Mouse (Mus musculus) embryonic facial prominence, embryonic 12.5 days (tissue): ENCODE measurements around the gene Zfp109. TPM values are rescaled to one million over a fixed set of nuclear protein-coding genes. Genes with fewer than 3 reads are reported as not detected.
A peak's percentile ranks its signal among the peaks of the same experiment; 100 is the strongest.
"Not testable (repeated sequence)": the region's sequence is repeated elsewhere in the genome, so short reads cannot be mapped to it uniquely, and the experiment has no call there.

Experiments
- ATAC-seq: fragments of 200-750 bp; cut with Nextera tagmentation; 2 replicates; pipeline ENCODE4 v1.8.0; 2017; ENCODE audit not compliant: insufficient number of reproducible peaks, insufficient read depth, low FRiP score, low TSS enrichment
- H3K27ac ChIP-seq: fragments of 300-500 bp; sonication (generic); 2 replicates; pipeline ENCODE4 v1.5.1; 2016; ENCODE audit warnings: mild to moderate bottlenecking
- H3K27me3 ChIP-seq: fragments of 300-500 bp; sonication (generic); 2 replicates; pipeline ENCODE4 v1.6.1; 2016; ENCODE audit warnings: mild to moderate bottlenecking, moderate library complexity
- H3K36me3 ChIP-seq: fragments of 300-500 bp; sonication (generic); 2 replicates; pipeline ENCODE4 v1.6.1; 2016; ENCODE audit warnings: mild to moderate bottlenecking
- H3K4me1 ChIP-seq: fragments of 300-500 bp; sonication (generic); 2 replicates; pipeline ENCODE4 v1.6.1; 2016
- H3K4me2 ChIP-seq: fragments of 300-500 bp; sonication (generic); replicated peaks from 2 replicates; pipeline ENCODE4 v1.6.1; 2016; ENCODE audit warnings: mild to moderate bottlenecking, moderate library complexity
- H3K4me3 ChIP-seq: fragments of 300-500 bp; sonication (generic); 2 replicates; pipeline ENCODE4 v1.5.1; 2016; ENCODE audit warnings: mild to moderate bottlenecking
- H3K9ac ChIP-seq: fragments of 300-500 bp; sonication (generic); 2 replicates; pipeline ENCODE4 v1.6.1; 2016; ENCODE audit warnings: mild to moderate bottlenecking, moderate library complexity
- H3K9me3 ChIP-seq: fragments of 300-500 bp; sonication (generic); 2 replicates; pipeline ENCODE4 v1.6.1; 2016; ENCODE audit warnings: mild to moderate bottlenecking, moderate library complexity
- WGBS: fragments of 180-500 bp; shearing (Covaris S2); methylation state at CpG from one replicate; pipeline ENCODE4 v1.1.7; 2016; 5-methylcytosine and 5-hydroxymethylcytosine counted together
- polyA plus RNA-seq: library from polyadenylated mRNA; unstranded; fragments of >200 nt; fragmentation: Nextera tagmentation; extraction: Ambion mirVana; gene quantifications from 2 replicates; pipeline ENCODE4 v1.2.1, GENCODE M21; 2016

Gene Zfp109
- polyA plus RNA-seq, result 5.9 and 6.6 TPM in 2 replicates

- Histone ChIP-seq H3K9me3 (no peaks in the 10 kb centered on the region), H3K4me1 (no peaks in the 10 kb centered on the region), H3K27ac (no peak within 1 kb of the TSS), H3K4me3 (peak within 1 kb of the TSS; percentile 70), H3K4me2 (peak within 1 kb of the TSS; percentile 53), H3K36me3 (peaks cover 16% of the 10 kb centered on the region; the same call in 1 of the 2 replicates), H3K9ac (peak within 1 kb of the TSS; percentile 61), H3K27me3 (no peaks in the 10 kb centered on the region)
- ATAC-seq, result peak; percentile 80
- WGBS, result 4% methylated on average over 28 of the region's 28 CpGs
Observed at GRCm38 (mm10) chr7:24237040-24237791, at the start of gene Zfp109. Zfp109 (minus strand) TSS chr7:24237560.

GRCm38 (mm10) chr7:24286916-24287315 lies 49.6 kb upstream of the Zfp109 start:
- Histone ChIP-seq H3K27me3 (no peaks in the 10 kb centered on the region), H3K27ac (no peak overlapping the region), H3K36me3 (peaks cover 51% of the 10 kb centered on the region), H3K4me3 (no peak overlapping the region), H3K4me1 (no peaks in the 10 kb centered on the region), H3K4me2 (no peak overlapping the region), H3K9me3 (no peaks in the 10 kb centered on the region), H3K9ac (no peak overlapping the region)
- WGBS, result 78% methylated on average over 4 of the region's 4 CpGs
- ATAC-seq, result no peak

GRCm38 (mm10) chr7:24286090-24286489 lies 48.7 kb upstream of the Zfp109 start:
- 56% methylated on average over 4 of the region's 4 CpGs for WGBS
- Histone ChIP-seq H3K9ac (no peak overlapping the region), H3K27ac (no peak overlapping the region), H3K4me3 (no peak overlapping the region), H3K36me3 (peaks cover 43% of the 10 kb centered on the region), H3K4me1 (no peaks in the 10 kb centered on the region), H3K27me3 (no peaks in the 10 kb centered on the region), H3K9me3 (no peaks in the 10 kb centered on the region), H3K4me2 (no peak overlapping the region)
- ATAC-seq, result no peak

GRCm38 (mm10) chr7:24280858-24281145 lies 43.4 kb upstream of the Zfp109 start:
- no peaks in the 10 kb centered on the region for H3K27me3 ChIP-seq
- H3K27ac ChIP-seq, result no peak overlapping the region
- no peak overlapping the region for H3K9ac ChIP-seq
- peaks cover 5% of the 10 kb centered on the region; the same call in 1 of the 2 replicates for H3K36me3 ChIP-seq
- no peak for ATAC-seq
- WGBS, result 53% methylated on average over 4 of the region's 4 CpGs
- no peak overlapping the region for H3K4me3 ChIP-seq
- no peaks in the 10 kb centered on the region for H3K4me1 ChIP-seq
- H3K4me2 ChIP-seq, result no peak overlapping the region
- H3K9me3 ChIP-seq, result no peaks in the 10 kb centered on the region

- no peak overlapping the region for H3K4me3 ChIP-seq
- WGBS, result 53% methylated on average over 10 of the region's 10 CpGs
- H3K9ac ChIP-seq, result no peak overlapping the region
- no peak overlapping the region for H3K4me2 ChIP-seq
- H3K27me3 ChIP-seq, result no peaks in the 10 kb centered on the region
- no peaks in the 10 kb centered on the region for H3K9me3 ChIP-seq
- H3K36me3 ChIP-seq, result peaks cover 10% of the 10 kb centered on the region
- no peak for ATAC-seq
- no peaks in the 10 kb centered on the region for H3K4me1 ChIP-seq
- H3K27ac ChIP-seq, result no peak overlapping the region
Observed at GRCm38 (mm10) chr7:24280031-24280857, 42.9 kb upstream of the Zfp109 start.

- not testable (repeated sequence) for ATAC-seq, H3K27me3 ChIP-seq, H3K4me2 ChIP-seq, H3K9me3 ChIP-seq, H3K4me3 ChIP-seq, H3K4me1 ChIP-seq, H3K27ac ChIP-seq, H3K9ac ChIP-seq
- H3K36me3 ChIP-seq, result peaks cover 24% of the 10 kb centered on the region
- 86% methylated on average over 3 of the region's 3 CpGs for WGBS
Observed at GRCm38 (mm10) chr7:24278771-24279170, 41.4 kb upstream of the Zfp109 start.

- Histone ChIP-seq H3K36me3 (peaks cover 34% of the 10 kb centered on the region), H3K9ac (no peak overlapping the region), H3K27ac (no peak overlapping the region), H3K9me3 (no peaks in the 10 kb centered on the region), H3K4me3 (no peak overlapping the region), H3K27me3 (no peaks in the 10 kb centered on the region), H3K4me1 (peaks cover 4% of the 10 kb centered on the region; the same call in 1 of the 2 replicates), H3K4me2 (no peak overlapping the region)
- no peak for ATAC-seq
- 91% methylated on average over 4 of the region's 4 CpGs for WGBS
Observed at GRCm38 (mm10) chr7:24274456-24274855, 37.1 kb upstream of the Zfp109 start.

GRCm38 (mm10) chr7:24271191-24271590 lies 33.8 kb upstream of the Zfp109 start:
- Histone ChIP-seq H3K27me3 (no peaks in the 10 kb centered on the region), H3K36me3 (peaks cover 31% of the 10 kb centered on the region), H3K27ac (no peak overlapping the region), H3K9me3 (no peaks in the 10 kb centered on the region), H3K4me2 (peak overlapping the region; percentile 68; the same call in 1 of the 2 replicates), H3K4me1 (peaks cover 4% of the 10 kb centered on the region; the same call in 1 of the 2 replicates), H3K4me3 (no peak overlapping the region), H3K9ac (no peak overlapping the region)
- no peak for ATAC-seq
- 94% methylated on average over 6 of the region's 6 CpGs for whole genome bisulfite sequencing

GRCm38 (mm10) chr7:24270288-24270672 lies 32.9 kb upstream of the Zfp109 start, which contains the start of gene Zfp93:
Zfp93 (plus strand) TSS chr7:24270420.
- Histone ChIP-seq H3K36me3 (peaks cover 25% of the 10 kb centered on the region), H3K9ac (peak within 1 kb of the TSS; percentile 66), H3K27ac (no peak within 1 kb of the TSS), H3K4me1 (peaks cover 4% of the 10 kb centered on the region; the same call in 1 of the 2 replicates), H3K4me2 (peak within 1 kb of the TSS; percentile 68), H3K27me3 (no peaks in the 10 kb centered on the region), H3K4me3 (peak within 1 kb of the TSS; percentile 56), H3K9me3 (no peaks in the 10 kb centered on the region)
- peak; percentile 94 for ATAC-seq
- 0% methylated on average over 12 of the region's 12 CpGs for WGBS

GRCm38 (mm10) chr7:24269667-24270287 lies 32.4 kb upstream of the Zfp109 start:
- peak; percentile 38 for ATAC-seq
- 35% methylated on average over 7 of the region's 7 CpGs for WGBS
- peak overlapping the region; percentile 68 for H3K4me2 ChIP-seq
- H3K9ac ChIP-seq, result peak overlapping the region; percentile 66
- H3K27me3 ChIP-seq, result no peaks in the 10 kb centered on the region
- H3K9me3 ChIP-seq, result no peaks in the 10 kb centered on the region
- H3K27ac ChIP-seq, result no peak overlapping the region
- H3K4me1 ChIP-seq, result peaks cover 4% of the 10 kb centered on the region; the same call in 1 of the 2 replicates
- peaks cover 20% of the 10 kb centered on the region for H3K36me3 ChIP-seq
- peak overlapping the region; percentile 56 for H3K4me3 ChIP-seq

GRCm38 (mm10) chr7:24269256-24269655 lies 31.9 kb upstream of the Zfp109 start:
- 71% methylated on average over 3 of the region's 3 CpGs for WGBS
- H3K27ac ChIP-seq, result no peak overlapping the region
- peaks cover 4% of the 10 kb centered on the region; the same call in 1 of the 2 replicates for H3K4me1 ChIP-seq
- peak overlapping the region; percentile 56; the same call in 1 of the 2 replicates for H3K4me3 ChIP-seq
- peaks cover 15% of the 10 kb centered on the region for H3K36me3 ChIP-seq
- no peaks in the 10 kb centered on the region for H3K9me3 ChIP-seq
- no peaks in the 10 kb centered on the region for H3K27me3 ChIP-seq
- peak overlapping the region; percentile 68; the same call in 1 of the 2 replicates for H3K4me2 ChIP-seq
- ATAC-seq, result no peak
- H3K9ac ChIP-seq, result no peak overlapping the region
